Mouse (Mus musculus): ENCODE results near the gene Zfp518a. TPM values are rescaled to one million over a fixed set of nuclear protein-coding genes. Genes with fewer than 3 reads are reported as not detected.
A peak's percentile ranks its signal among the peaks of the same experiment; 100 is the strongest.

Zfp518a gene
- 5.9 and 6.7 TPM in 2 replicates for polyA plus RNA-seq (2015; fragmentation: Nextera tagmentation; extraction: Ambion mirVana)

- WGBS, result under 1% methylated on average over 89 of the region's 89 CpGs
- peak within 1 kb of the TSS; percentile 72 for H3K4me2 ChIP-seq (replicated peaks; ENCODE audit: low read depth, low read length)
- H3K27me3 ChIP-seq (replicated peaks; ENCODE audit: insufficient read depth, low read length), result 0 out of 2 replicates have a peak, but pooled peaks cover 5% of the 10 kb centered on the region
- H3K4me1 ChIP-seq (ENCODE audit: insufficient read depth, low read depth, low read length), result peaks cover 4% of the 10 kb centered on the region
- ATAC-seq (peak; percentile 97), DNase-seq (ENCODE audit: low spot score) (peak; percentile 95)
- H3K36me3 ChIP-seq (ENCODE audit: insufficient read depth, low read length), result no peaks in the 10 kb centered on the region
- peak within 1 kb of the TSS; percentile 59 for H3K9ac ChIP-seq (replicated peaks; ENCODE audit: low read depth)
- H3K9me3 ChIP-seq (ENCODE audit: low read length), result 0 out of 2 replicates have a peak, but pooled peaks cover 7% of the 10 kb centered on the region
- no peak for TF ChIP-seq CTCF (IDR thresholded peaks at IDR 0.05)
- TF ChIP-seq EP300 (IDR thresholded peaks at IDR 0.05), result no peak
- H3K4me3 ChIP-seq (ENCODE audit: low read depth, low read length), result peak within 1 kb of the TSS; percentile 83
- H3K27ac ChIP-seq (ENCODE audit: low read length), result peak within 1 kb of the TSS; percentile 93
These were observed at the start of gene Zfp518a for GRCm38 (mm10) chr19:40894519-40895392. Zfp518a (plus strand) TSS chr19:40894705.

GRCm38 (mm10) chr19:40844731-40845130 lies 49.8 kb upstream of the Zfp518a start:
- no peak for TF ChIP-seq EP300 (IDR thresholded peaks at IDR 0.05)
- TF ChIP-seq CTCF (IDR thresholded peaks at IDR 0.05), result no peak
- WGBS, result 79% methylated on average over 13 of the region's 13 CpGs
- H3K36me3 ChIP-seq (ENCODE audit: insufficient read depth, low read length), result peaks cover 29% of the 10 kb centered on the region

GRCm38 (mm10) chr19:40849391-40849790 lies 45.1 kb upstream of the Zfp518a start:
- peaks cover 23% of the 10 kb centered on the region for H3K36me3 ChIP-seq (ENCODE audit: insufficient read depth, low read length)
- whole genome bisulfite sequencing, result 81% methylated on average over 12 of the region's 12 CpGs
- no peak overlapping the region for H3K4me2 ChIP-seq (replicated peaks; ENCODE audit: low read depth, low read length)

More at GRCm38 (mm10) chr19:40844731-40845130, 49.8 kb upstream of the Zfp518a start:
- H3K4me2 ChIP-seq (replicated peaks; ENCODE audit: low read depth, low read length), result no peak overlapping the region
- ATAC-seq (peak; percentile 37; the same call in 1 of the 2 replicates), DNase-seq (ENCODE audit: low spot score) (peak; percentile 40)
- no peaks in the 10 kb centered on the region for H3K9me3 ChIP-seq (ENCODE audit: low read length)
- H3K9ac ChIP-seq (replicated peaks; ENCODE audit: low read depth), result no peak overlapping the region
- no peak overlapping the region for H3K27ac ChIP-seq (ENCODE audit: low read length)
- H3K4me1 ChIP-seq (ENCODE audit: insufficient read depth, low read depth, low read length), result no peaks in the 10 kb centered on the region
- no peak overlapping the region for H3K4me3 ChIP-seq (ENCODE audit: low read depth, low read length)
- no peaks in the 10 kb centered on the region for H3K27me3 ChIP-seq (replicated peaks; ENCODE audit: insufficient read depth, low read length)

GRCm38 (mm10) chr19:40859555-40859954 lies 35.0 kb upstream of the Zfp518a start:
- Histone ChIP-seq H3K4me3 (ENCODE audit: low read depth, low read length) (no peak overlapping the region), H3K9ac (replicated peaks; ENCODE audit: low read depth) (no peak overlapping the region), H3K4me1 (ENCODE audit: insufficient read depth, low read depth, low read length) (no peaks in the 10 kb centered on the region), H3K36me3 (ENCODE audit: insufficient read depth, low read length) (no peaks in the 10 kb centered on the region), H3K4me2 (replicated peaks; ENCODE audit: low read depth, low read length) (no peak overlapping the region), H3K27ac (ENCODE audit: low read length) (no peak overlapping the region), H3K9me3 (ENCODE audit: low read length) (no peaks in the 10 kb centered on the region), H3K27me3 (replicated peaks; ENCODE audit: insufficient read depth, low read length) (no peaks in the 10 kb centered on the region)
- no peak for TF ChIP-seq CTCF (IDR thresholded peaks at IDR 0.05)
- DNase-seq (ENCODE audit: low spot score), result peak; percentile 67
- whole genome bisulfite sequencing, result 23% methylated on average over 4 of the region's 4 CpGs
- peak; percentile 78 for ATAC-seq

More at GRCm38 (mm10) chr19:40849391-40849790, 45.1 kb upstream of the Zfp518a start:
- Histone ChIP-seq H3K4me3 (ENCODE audit: low read depth, low read length) (no peak overlapping the region), H3K9me3 (ENCODE audit: low read length) (no peaks in the 10 kb centered on the region), H3K27ac (ENCODE audit: low read length) (no peak overlapping the region), H3K27me3 (replicated peaks; ENCODE audit: insufficient read depth, low read length) (no peaks in the 10 kb centered on the region), H3K9ac (replicated peaks; ENCODE audit: low read depth) (no peak overlapping the region), H3K4me1 (ENCODE audit: insufficient read depth, low read depth, low read length) (no peaks in the 10 kb centered on the region)
- DNase-seq (ENCODE audit: low spot score) (no peak), ATAC-seq (no peak)
- TF ChIP-seq EP300 (IDR thresholded peaks at IDR 0.05) (no peak), CTCF (IDR thresholded peaks at IDR 0.05) (no peak)

GRCm38 (mm10) chr19:40868284-40868683 lies 26.2 kb upstream of the Zfp518a start:
- H3K9me3 ChIP-seq (ENCODE audit: low read length), result no peaks in the 10 kb centered on the region
- H3K4me1 ChIP-seq (ENCODE audit: insufficient read depth, low read depth, low read length), result no peaks in the 10 kb centered on the region
- H3K4me2 ChIP-seq (replicated peaks; ENCODE audit: low read depth, low read length), result peak overlapping the region; percentile 8; the same call in 1 of the 2 replicates
- no peak overlapping the region for H3K27ac ChIP-seq (ENCODE audit: low read length)
- 8% methylated on average over 5 of the region's 5 CpGs for WGBS
- H3K36me3 ChIP-seq (ENCODE audit: insufficient read depth, low read length), result no peaks in the 10 kb centered on the region
- DNase-seq (ENCODE audit: low spot score) (peak; percentile 84), ATAC-seq (peak; percentile 58)
- TF ChIP-seq EP300 (IDR thresholded peaks at IDR 0.05) (no peak), CTCF (IDR thresholded peaks at IDR 0.05) (no peak)
- H3K27me3 ChIP-seq (replicated peaks; ENCODE audit: insufficient read depth, low read length), result no peaks in the 10 kb centered on the region
- H3K4me3 ChIP-seq (ENCODE audit: low read depth, low read length), result no peak overlapping the region
- H3K9ac ChIP-seq (replicated peaks; ENCODE audit: low read depth), result no peak overlapping the region

GRCm38 (mm10) chr19:40869425-40870105 lies 24.9 kb upstream of the Zfp518a start:
- Histone ChIP-seq H3K36me3 (ENCODE audit: insufficient read depth, low read length) (no peaks in the 10 kb centered on the region), H3K4me1 (ENCODE audit: insufficient read depth, low read depth, low read length) (no peaks in the 10 kb centered on the region), H3K4me2 (replicated peaks; ENCODE audit: low read depth, low read length) (no peak overlapping the region), H3K9me3 (ENCODE audit: low read length) (no peaks in the 10 kb centered on the region), H3K4me3 (ENCODE audit: low read depth, low read length) (no peak overlapping the region), H3K9ac (replicated peaks; ENCODE audit: low read depth) (no peak overlapping the region), H3K27ac (ENCODE audit: low read length) (no peak overlapping the region), H3K27me3 (replicated peaks; ENCODE audit: insufficient read depth, low read length) (no peaks in the 10 kb centered on the region)
- ATAC-seq (no peak), DNase-seq (ENCODE audit: low spot score) (no peak)
- TF ChIP-seq CTCF (IDR thresholded peaks at IDR 0.05), result no peak
- no peak for TF ChIP-seq EP300 (IDR thresholded peaks at IDR 0.05)
- WGBS, result 87% methylated on average over 3 of the region's 3 CpGs

Data from lung, postnatal 0 days (tissue).